Mouse (Mus musculus) embryonic facial prominence, embryonic 14.5 days (tissue): ENCODE data around the gene Pstk. TPM values are rescaled to one million over a fixed set of nuclear protein-coding genes. Genes with fewer than 3 reads are reported as not detected.
"Not testable (repeated sequence)": the region's sequence is repeated elsewhere in the genome, so short reads cannot be mapped to it uniquely, and the experiment has no call there.

Experiments
- ATAC-seq: fragments of 200-750 bp; cut with Nextera tagmentation; 2 replicates; pipeline ENCODE4 v1.8.0; 2017; ENCODE audit warnings: low read depth, moderate number of reproducible peaks, moderate TSS enrichment
- DNase-seq: peaks from one replicate; pipeline ENCODE4 v3.0.0-alpha.2; 2015; ENCODE audit warnings: low spot score
- H3K27ac ChIP-seq: fragments of 300-500 bp; sonication (generic); replicated peaks from 2 replicates; pipeline ENCODE4 v1.5.1; 2014; ENCODE audit warnings: low read depth, mild to moderate bottlenecking, low read length, moderate library complexity
- H3K27me3 ChIP-seq: fragments of 300-500 bp; sonication (generic); replicated peaks from 2 replicates; pipeline ENCODE4 v1.6.1; 2014; ENCODE audit warnings: low read length; ENCODE audit not compliant: control insufficient read depth, insufficient read depth
- H3K36me3 ChIP-seq: fragments of 300-500 bp; sonication (generic); 2 replicates; pipeline ENCODE4 v1.6.1; 2014; ENCODE audit warnings: low read length, mixed read lengths; ENCODE audit not compliant: control insufficient read depth, insufficient read depth
- H3K4me1 ChIP-seq: fragments of 300-500 bp; sonication (generic); 2 replicates; pipeline ENCODE4 v1.6.1; 2014; ENCODE audit warnings: antibody characterized with exemption, low read length; ENCODE audit not compliant: control insufficient read depth, insufficient read depth
- H3K4me2 ChIP-seq: fragments of 300-500 bp; sonication (generic); 2 replicates; pipeline ENCODE4 v1.6.1; 2014; ENCODE audit warnings: low read depth, mild to moderate bottlenecking, low read length, moderate library complexity, mixed read lengths
- H3K4me3 ChIP-seq: fragments of 300-500 bp; sonication (generic); 2 replicates; pipeline ENCODE4 v1.5.1; 2014; ENCODE audit warnings: low read depth, mild to moderate bottlenecking, low read length
- H3K9ac ChIP-seq: fragments of 300-500 bp; sonication (generic); 2 replicates; pipeline ENCODE4 v1.6.1; 2014; ENCODE audit warnings: low read depth, mild to moderate bottlenecking, low read length, moderate library complexity, mixed read lengths
- H3K9me3 ChIP-seq: fragments of 300-500 bp; sonication (generic); 2 replicates; pipeline ENCODE4 v1.6.1; 2016; ENCODE audit warnings: low read length; ENCODE audit not compliant: control insufficient read depth
- WGBS: fragments of 180-500 bp; shearing (Covaris S2); extraction: QIAGEN DNeasy Blood & Tissue Kit; methylation state at CpG from one replicate; pipeline ENCODE4 v1.1.7; 2014; 5-methylcytosine and 5-hydroxymethylcytosine counted together
- polyA plus RNA-seq: library from polyadenylated mRNA; unstranded; fragments of >200 nt; fragmentation: Nextera tagmentation; extraction: Ambion mirVana; gene quantifications from 2 replicates; pipeline ENCODE4 v1.2.1, GENCODE M21; 2014

Gene Pstk
- polyA plus RNA-seq, 1 experiment from 2014 or later: 60.3 TPM

GRCm38 (mm10) chr7:131409988-131410385, 39.0 kb downstream of the Pstk start:
- peak; percentile 53 for ATAC-seq
- H3K4me3 ChIP-seq: peak overlapping the region; percentile 93
- H3K36me3 ChIP-seq: no peaks in the 10 kb centered on the region
- peak overlapping the region; percentile 80 for H3K4me2 ChIP-seq
- H3K4me1 ChIP-seq: peaks cover 15% of the 10 kb centered on the region
- no peak for DNase-seq
- H3K27ac ChIP-seq: peak overlapping the region; percentile 65
- peak overlapping the region; percentile 94 for H3K9ac ChIP-seq
- H3K9me3 ChIP-seq: no peaks in the 10 kb centered on the region
- H3K27me3 ChIP-seq: no peaks in the 10 kb centered on the region
- WGBS: 1% methylated on average over 15 of the region's 38 CpGs

- 5% methylated on average over 26 of the region's 42 CpGs for WGBS
These were observed 39.6 kb downstream of the Pstk start, which contains the start of the genes Ikzf5 and Acadsb for GRCm38 (mm10) chr7:131410416-131411058. Gene Ikzf5, minus strand, starts transcription at chr7:131410521. Gene Acadsb, plus strand, starts transcription at chr7:131410601.

GRCm38 (mm10) chr7:131411221-131411940, 40.4 kb downstream of the Pstk start:
- WGBS: 40% methylated on average over 10 of the region's 10 CpGs
- peak overlapping the region; percentile 93 for H3K4me3 ChIP-seq
- no peaks in the 10 kb centered on the region for H3K36me3 ChIP-seq
- peak; percentile 14 for DNase-seq
- H3K4me2 ChIP-seq: peak overlapping the region; percentile 80
- H3K27ac ChIP-seq: no peak overlapping the region
- no peak for ATAC-seq
- H3K4me1 ChIP-seq: peaks cover 15% of the 10 kb centered on the region
- peak overlapping the region; percentile 94 for H3K9ac ChIP-seq
- H3K9me3 ChIP-seq: no peaks in the 10 kb centered on the region
- H3K27me3 ChIP-seq: no peaks in the 10 kb centered on the region

More at GRCm38 (mm10) chr7:131410416-131411058, 39.6 kb downstream of the Pstk start, which contains the start of the genes Ikzf5 and Acadsb:
- peak within 1 kb of the TSS; percentile 94 for H3K9ac ChIP-seq
- peak within 1 kb of the TSS; percentile 93 for H3K4me3 ChIP-seq
- DNase-seq (peak; percentile 98), ATAC-seq (peak; percentile 99)
- H3K9me3 ChIP-seq: no peaks in the 10 kb centered on the region
- H3K4me2 ChIP-seq: peak within 1 kb of the TSS; percentile 80
- H3K4me1 ChIP-seq: peaks cover 15% of the 10 kb centered on the region
- no peaks in the 10 kb centered on the region for H3K36me3 ChIP-seq
- H3K27me3 ChIP-seq: no peaks in the 10 kb centered on the region
- H3K27ac ChIP-seq: peak within 1 kb of the TSS; percentile 83

- Histone ChIP-seq H3K4me1 (peaks cover 15% of the 10 kb centered on the region), H3K4me2 (peak overlapping the region; percentile 80), H3K27ac (no peak overlapping the region), H3K27me3 (no peaks in the 10 kb centered on the region), H3K9ac (no peak overlapping the region), H3K36me3 (no peaks in the 10 kb centered on the region), H3K9me3 (no peaks in the 10 kb centered on the region), H3K4me3 (peak overlapping the region; percentile 93; the same call in 1 of the 2 replicates)
- DNase-seq: no peak
- no peak for ATAC-seq
- 76% methylated on average over 2 of the region's 2 CpGs for WGBS
These were observed 41.0 kb downstream of the Pstk start for GRCm38 (mm10) chr7:131411941-131412270.

- not testable (repeated sequence) for ATAC-seq, H3K27me3 ChIP-seq, H3K4me2 ChIP-seq, H3K36me3 ChIP-seq, H3K9me3 ChIP-seq, H3K4me3 ChIP-seq, H3K4me1 ChIP-seq, DNase-seq, H3K27ac ChIP-seq, H3K9ac ChIP-seq
These were observed 45.8 kb downstream of the Pstk start for GRCm38 (mm10) chr7:131416742-131417141.

GRCm38 (mm10) chr7:131417605-131418004, 46.7 kb downstream of the Pstk start:
- DNase-seq (no peak), ATAC-seq (no peak)
- H3K4me2 ChIP-seq: no peak overlapping the region
- H3K4me1 ChIP-seq: no peaks in the 10 kb centered on the region
- H3K27me3 ChIP-seq: no peaks in the 10 kb centered on the region
- H3K27ac ChIP-seq: no peak overlapping the region
- H3K36me3 ChIP-seq: no peaks in the 10 kb centered on the region
- no peak overlapping the region for H3K9ac ChIP-seq
- H3K9me3 ChIP-seq: no peaks in the 10 kb centered on the region
- no peak overlapping the region for H3K4me3 ChIP-seq

- H3K27me3 ChIP-seq: no peaks in the 10 kb centered on the region
- peaks cover 31% of the 10 kb centered on the region for H3K36me3 ChIP-seq
- ATAC-seq (no peak), DNase-seq (no peak)
- H3K4me2 ChIP-seq: no peak overlapping the region
- 80% methylated on average over 2 of the region's 2 CpGs for WGBS
- H3K9me3 ChIP-seq: no peaks in the 10 kb centered on the region
- H3K9ac ChIP-seq: no peak overlapping the region
- no peak overlapping the region for H3K4me3 ChIP-seq
- H3K27ac ChIP-seq: no peak overlapping the region
- no peaks in the 10 kb centered on the region for H3K4me1 ChIP-seq
These were observed 54.0 kb downstream of the Pstk start for GRCm38 (mm10) chr7:131424912-131425311.

- H3K9me3 ChIP-seq: 0 out of 2 replicates have a peak, but pooled peaks cover 5% of the 10 kb centered on the region
- peaks cover 51% of the 10 kb centered on the region for H3K36me3 ChIP-seq
- no peak overlapping the region for H3K4me2 ChIP-seq
- no peak overlapping the region for H3K27ac ChIP-seq
- ATAC-seq (no peak), DNase-seq (no peak)
- no peak overlapping the region for H3K9ac ChIP-seq
- H3K4me1 ChIP-seq: no peaks in the 10 kb centered on the region
- no peaks in the 10 kb centered on the region for H3K27me3 ChIP-seq
- WGBS: 90% methylated on average over 5 of the region's 5 CpGs
- no peak overlapping the region for H3K4me3 ChIP-seq
These were observed 56.4 kb downstream of the Pstk start for GRCm38 (mm10) chr7:131427331-131427730.
